Mouse (Mus musculus) cerebellum, postnatal 25 days (tissue): Measurements from ENCODE around the gene 6430571L13Rik.
A peak's percentile ranks its signal among the peaks of the same experiment; 100 is the strongest.
"Not testable (repeated sequence)": the region's sequence is repeated elsewhere in the genome, so short reads cannot be mapped to it uniquely, and the experiment has no call there.

ENCODE experiments used
- DNase-seq, 2 experiments: peaks; one replicate each; pipeline ENCODE4 v3.0.0; 2021; ENCODE audit warnings: mixed read lengths in 2 of 2

The 6430571L13Rik gene

DNA sequence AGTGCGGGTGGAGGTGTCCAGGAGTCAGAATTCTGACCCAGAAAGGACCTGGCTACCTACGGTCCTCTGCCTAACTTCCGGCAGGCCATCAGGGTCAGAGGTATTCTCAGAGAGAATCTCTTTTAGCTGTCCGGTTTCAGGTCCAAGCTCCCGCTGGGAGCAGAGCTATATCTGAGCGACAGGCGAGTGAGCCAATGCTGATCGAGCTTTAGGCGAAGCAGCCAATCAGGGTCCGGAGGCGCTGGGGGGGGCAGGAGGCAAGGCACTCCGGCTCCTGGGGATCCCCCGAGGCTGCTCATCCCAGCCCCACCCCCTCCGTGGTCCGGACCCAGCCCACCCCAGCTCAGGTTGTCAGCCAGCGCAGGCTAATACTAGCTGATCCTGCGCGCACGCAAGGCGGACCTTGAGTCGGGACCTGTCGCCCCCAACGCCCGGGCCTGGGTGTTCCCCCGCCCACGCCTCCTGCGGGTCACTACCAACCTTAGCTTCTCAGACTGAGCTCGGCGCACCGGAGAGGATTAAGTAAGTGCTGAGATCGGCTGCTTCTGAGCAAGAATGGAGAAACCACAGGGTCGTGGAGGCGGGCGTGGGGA, at the start of gene 6430571L13Rik:
6430571L13Rik (plus strand) TSS at position 336 of the 593 bp plus-strand sequence.
- peak; percentile 98 to 99 for DNase-seq

DNA sequence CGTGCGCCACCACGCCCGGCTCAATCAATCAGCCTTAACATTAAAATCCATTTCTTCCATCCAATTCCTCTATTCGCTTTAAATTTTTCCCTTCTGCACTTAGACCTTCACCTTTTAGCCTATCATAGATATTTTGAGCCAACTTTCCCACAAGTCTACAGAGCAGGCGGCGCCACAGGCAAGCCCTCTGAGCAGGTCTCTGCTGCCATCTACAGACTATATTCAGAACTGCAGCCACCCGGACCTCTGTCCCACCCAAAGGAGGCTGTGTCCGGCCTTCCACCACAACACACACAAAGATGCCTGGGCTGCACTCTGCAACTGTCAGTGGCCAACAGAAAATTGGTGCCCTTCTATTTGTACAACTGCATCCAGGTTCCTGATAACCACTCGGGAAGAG, 49.5 kb upstream of the 6430571L13Rik start:
- peak; percentile 90 to 93 for DNase-seq

DNA sequence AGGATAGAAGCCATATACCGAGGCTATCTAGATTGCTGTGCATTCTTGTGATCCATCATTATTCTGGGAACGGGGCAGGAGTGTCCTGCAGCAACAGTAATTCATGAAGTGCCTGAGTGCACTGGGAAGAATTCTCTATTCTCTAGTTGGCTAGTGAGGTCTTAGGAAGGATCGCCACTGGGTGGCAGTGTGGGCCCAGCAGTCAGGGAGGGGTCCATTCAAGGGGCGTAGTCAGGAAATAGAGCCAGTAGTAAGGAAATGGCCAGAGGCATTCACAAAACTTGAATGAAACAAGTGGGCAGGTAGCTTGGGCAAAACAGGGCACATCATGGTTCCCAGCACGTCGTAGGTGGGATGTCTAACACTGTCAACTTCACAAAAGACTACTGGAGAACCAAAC, 46.2 kb upstream of the 6430571L13Rik start:
- DNase-seq, result peak; percentile 82 to 89

DNA sequence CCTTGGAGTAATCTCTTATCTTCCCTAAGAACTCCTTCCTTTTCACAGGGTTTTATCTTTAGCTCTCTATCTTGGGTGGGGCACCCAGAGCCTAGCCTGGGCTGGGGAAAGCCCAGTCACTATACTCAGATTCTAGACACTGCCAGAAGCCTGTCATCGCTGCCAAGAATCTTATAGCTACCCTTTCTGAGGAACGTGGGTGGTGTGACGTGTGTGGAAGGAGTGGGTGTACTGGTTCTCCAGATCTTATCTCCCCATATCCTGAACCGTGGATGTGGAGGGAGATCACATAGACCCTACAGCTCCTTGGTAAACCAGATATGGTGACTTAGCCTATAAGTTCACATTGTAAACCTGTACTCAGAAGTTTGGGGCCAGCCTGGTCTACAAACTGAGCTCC, 44.8 kb upstream of the 6430571L13Rik start:
- no peak for DNase-seq

DNA sequence AAGGTAGTCTGAATTCAATTTTAAA, 44.6 kb upstream of the 6430571L13Rik start, which contains the start of gene Cish:
Cish (plus strand) TSS at position 11 of the 25 bp plus-strand sequence.
- no peak for DNase-seq

DNA sequence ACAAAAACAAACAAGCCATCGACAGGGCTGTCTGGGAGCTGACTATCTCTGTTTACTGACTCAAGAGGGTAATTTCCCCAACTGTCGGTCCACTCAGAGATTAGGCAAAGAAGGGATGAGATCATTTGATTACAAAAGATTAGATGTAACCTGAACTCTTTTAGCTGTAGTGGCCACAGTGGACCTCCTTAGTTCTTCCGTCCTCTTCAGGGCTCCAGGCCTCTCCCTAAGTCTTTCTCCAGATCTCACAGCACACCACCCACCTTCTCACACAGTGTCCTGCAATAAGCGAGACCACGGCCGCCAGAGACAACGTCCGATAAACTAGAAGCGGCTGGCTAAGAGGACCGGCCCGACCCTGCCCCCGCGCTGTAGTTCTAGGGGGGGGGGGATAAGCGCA, 44.4 kb upstream of the 6430571L13Rik start:
- DNase-seq, result no peak

DNA sequence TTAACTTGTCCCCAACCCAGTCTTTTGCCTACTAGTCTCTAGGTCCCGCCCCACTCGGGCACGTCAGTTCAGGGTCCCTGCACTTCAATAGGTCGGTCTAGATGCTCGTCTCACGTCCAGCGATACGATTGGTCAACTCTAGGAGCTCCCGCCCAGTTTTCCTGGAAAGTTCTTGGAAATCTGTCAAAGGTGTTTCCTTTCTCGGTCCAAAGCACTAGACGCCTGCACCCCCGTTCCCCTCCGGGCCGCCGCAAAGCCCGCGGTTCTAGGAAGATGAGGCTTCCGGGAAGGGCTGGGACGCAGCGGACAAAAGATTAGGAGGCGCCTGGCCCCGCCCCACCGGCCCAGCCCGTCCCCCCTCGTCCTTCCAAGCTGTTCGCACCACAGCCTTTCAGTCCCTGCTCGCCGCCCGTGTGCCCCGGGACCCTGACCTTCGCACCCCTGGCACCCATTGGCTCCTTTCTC, 43.9 kb upstream of the 6430571L13Rik start:
- DNase-seq, result peak; percentile 94 to 96

DNA sequence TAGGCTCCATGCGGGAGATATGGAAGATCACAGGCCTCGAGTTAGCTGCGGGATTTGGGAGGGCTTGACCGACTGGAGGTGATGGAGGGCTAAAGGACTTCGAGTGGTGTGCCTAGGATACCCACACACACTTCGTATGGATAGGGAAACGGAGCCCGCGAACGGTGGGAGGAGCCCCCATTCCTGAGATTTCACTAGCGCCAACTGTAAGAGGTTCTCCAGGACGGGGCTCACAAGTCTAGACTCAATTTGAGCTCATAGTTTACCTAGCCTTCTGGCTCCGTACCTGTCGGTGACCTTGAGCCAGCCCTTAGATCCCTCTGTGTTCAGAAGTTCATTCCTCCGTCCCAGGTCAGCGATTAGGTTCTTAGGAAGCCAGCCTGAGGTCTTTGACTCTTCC, 43.3 kb upstream of the 6430571L13Rik start:
- no peak for DNase-seq

DNA sequence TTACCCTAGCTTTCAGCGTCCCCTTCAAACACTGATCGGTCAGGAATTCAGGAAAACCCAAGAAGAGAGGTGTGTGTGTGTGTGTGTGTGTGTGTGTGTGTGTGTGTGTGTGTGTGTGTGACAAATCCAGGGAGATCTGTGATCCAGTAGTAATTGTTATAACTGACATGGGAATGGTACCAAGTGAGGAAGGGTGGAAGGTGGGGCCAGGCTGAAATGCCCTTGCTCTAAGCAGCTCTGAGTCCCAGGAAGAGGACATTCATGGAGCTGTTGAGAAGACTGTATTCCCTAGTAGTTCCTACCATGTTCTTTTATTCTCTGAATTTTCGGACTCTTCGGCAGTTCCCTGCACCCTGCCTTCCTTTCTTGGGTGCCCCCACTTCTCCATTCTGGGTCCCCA, 42.7 kb upstream of the 6430571L13Rik start:
- no peak for DNase-seq

DNA sequence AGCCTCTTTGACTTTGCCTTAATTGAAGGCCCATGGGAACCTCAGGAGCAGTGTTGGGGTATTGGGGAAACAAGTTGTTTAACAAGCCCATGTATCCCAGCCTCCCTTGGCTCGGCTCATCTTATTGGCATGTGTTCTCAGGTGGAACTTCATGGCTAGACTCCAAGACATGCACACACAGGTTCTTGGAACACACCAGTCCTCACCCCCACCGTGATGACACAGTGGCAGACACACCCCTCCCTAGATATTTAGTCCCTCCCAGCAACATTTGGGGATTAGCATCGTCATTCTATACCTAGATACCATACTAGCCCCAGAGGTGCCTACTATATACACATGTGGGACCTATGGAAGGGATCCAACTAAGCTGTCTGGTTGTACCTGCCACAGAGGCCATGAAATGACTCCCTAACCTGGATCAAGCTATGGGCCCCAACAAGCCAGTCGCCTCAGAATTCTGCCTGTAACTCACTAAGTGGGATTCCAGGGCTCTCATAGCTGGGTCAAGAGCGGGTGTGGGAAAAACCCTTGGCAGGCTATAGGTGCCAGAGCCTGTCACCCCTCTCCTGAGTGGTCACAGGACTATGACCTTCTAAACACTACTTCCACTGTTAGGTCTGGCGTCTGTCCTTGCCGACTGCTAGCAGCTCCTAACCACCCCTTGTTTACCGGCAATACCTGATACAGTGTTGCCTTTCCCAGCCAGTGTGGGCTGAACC, 42.2 kb upstream of the 6430571L13Rik start:
- no peak for DNase-seq

DNA sequence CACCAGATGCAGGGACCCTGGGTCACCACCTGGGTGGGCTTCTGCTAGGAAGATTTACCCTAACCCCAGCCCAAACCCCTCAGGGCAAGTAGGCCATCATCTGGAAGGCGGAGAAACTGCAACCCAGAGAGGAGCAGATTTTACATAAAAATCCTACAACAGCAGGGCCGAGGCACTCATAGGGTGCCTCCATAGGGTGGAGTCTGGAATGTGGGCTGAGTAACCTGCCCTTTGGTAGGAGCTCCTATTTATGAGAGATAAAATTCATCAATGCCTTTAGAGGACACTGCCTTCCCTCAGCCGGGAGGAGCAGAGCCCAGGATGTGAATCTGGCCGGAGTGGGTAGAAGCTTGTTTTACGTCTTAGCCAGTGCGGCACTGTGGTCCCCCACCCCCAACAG, 41.5 kb upstream of the 6430571L13Rik start:
- no peak for DNase-seq

DNA sequence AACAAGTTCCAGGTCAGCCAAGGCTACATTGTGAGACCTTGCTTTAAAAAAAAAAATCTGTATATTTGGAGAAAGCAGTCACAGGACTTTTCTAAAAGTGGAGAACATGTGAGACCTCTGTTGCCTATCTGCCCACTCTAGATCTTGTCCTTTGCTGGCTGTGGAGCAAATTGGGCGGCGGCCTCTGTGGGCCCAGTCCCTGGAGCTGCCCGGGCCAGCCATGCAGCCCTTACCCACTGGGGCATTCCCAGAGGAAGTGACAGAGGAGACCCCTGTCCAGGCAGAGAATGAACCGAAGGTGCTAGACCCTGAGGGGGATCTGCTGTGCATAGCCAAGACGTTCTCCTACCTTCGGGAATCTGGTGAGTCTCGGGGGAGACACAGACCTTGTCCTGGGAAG, 40.6 kb upstream of the 6430571L13Rik start:
- no peak for DNase-seq

DNA sequence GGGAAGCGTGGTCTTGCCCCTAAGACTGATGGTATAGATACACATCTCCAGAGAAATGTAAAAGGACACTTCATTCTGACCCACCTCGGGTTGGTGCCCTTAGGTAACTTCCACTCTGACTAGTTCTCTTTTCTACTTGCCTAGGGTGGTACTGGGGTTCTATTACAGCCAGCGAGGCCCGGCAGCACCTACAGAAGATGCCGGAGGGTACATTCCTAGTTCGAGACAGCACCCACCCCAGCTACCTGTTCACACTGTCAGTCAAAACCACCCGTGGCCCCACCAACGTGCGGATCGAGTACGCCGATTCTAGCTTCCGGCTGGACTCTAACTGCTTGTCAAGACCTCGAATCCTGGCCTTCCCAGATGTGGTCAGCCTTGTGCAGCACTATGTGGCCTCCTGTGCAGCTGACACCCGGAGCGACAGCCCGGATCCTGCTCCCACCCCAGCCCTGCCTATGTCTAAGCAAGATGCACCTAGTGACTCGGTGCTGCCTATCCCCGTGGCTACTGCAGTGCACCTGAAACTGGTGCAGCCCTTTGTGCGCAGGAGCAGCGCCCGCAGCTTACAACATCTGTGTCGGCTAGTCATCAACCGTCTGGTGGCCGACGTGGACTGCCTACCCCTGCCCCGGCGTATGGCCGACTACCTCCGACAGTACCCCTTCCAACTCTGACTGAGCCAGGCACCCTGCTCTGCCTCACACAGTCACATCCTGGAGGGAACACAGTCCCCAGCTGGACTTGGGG, 40.0 kb upstream of the 6430571L13Rik start:
- DNase-seq, result no peak

DNA sequence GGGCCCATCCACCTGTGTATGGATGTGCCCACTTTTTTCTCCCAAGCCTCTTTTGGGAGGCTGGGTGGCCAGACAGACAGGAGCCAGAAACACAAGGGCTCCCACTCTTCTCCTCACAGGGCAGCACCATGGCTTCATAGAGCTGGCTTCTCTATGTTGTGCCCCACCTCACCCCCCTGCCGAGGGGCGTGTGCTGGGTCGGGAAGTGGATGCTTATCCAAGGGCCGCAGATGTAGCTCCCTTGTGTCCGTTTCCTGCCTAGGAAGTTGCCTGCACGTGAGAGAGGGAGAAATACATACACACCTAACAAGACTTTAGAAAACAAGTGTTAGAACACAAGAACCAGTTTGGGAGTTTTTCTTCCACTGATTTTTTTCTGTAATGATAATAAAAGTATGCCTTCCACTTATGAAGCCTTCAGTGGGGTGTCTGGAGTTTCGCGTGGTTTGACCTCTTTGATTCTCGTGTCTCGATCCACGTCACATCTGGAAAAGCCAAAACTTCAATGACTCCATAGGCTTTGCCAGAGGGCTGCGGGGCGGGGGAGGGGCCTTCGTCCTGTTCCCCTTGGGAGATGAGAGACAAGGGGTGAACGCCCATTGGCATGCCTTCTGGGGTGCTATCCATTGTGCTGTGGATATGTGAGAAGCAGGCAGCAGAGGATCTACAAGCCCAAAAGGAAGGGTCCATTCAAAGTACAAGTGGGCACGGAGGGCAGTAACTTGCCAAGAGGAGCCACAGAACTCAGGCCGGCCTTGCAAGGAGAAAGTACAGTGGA, 38.7 kb upstream of the 6430571L13Rik start:
- DNase-seq, result no peak

DNA sequence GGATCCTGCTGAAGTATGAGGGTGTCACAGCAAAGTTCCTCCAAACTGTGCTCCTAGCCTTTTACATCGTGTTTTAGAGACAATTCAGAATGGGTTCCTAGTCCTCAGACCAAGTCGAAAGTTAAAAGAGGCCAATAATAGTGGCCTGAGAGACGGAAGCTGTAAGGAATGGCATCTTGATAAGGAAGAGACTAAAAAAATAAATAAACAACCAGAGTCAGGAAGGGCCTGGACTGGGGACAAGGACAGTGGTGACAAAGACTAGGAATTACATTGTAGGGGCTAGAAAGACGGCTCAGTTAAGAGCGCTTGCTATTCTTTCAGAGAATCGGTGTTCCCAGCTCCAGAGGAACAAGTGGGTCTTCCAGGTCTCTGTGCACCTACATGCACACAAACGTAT, 37.8 kb upstream of the 6430571L13Rik start:
- no peak for DNase-seq

DNA sequence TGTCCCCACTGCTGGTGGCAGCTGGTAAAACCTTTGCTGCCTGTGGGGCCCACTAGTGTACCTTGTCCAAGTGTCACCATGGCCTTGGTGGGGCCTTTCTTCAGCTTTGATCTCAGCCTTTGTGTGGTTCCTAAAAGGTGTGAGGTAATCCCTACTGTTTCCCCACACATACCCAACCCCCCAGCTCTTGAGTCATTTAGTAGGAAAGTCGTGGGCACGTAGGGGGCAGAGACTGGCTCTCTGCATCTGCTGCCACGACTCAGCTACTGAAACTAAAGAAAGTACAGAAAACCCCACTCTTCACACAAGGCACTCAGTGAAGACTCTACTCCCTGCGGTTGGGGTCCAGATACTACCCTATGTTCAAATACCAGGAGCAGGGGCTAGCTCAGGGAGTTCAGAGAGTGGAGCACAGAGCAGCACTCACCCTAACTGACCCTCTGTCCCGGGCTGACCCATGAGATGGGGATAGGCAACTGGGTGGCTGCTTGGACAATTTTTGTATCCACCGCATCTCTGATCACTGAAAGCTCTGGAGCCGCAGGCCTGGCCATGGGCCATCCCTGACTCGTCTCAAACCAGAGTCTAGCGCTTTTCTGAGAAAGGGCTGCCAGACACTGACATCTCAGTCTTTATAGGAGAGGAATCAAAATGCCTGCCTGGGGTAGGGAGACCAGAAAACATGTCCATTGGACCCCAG, 37.1 kb upstream of the 6430571L13Rik start:
- DNase-seq, result no peak

DNA sequence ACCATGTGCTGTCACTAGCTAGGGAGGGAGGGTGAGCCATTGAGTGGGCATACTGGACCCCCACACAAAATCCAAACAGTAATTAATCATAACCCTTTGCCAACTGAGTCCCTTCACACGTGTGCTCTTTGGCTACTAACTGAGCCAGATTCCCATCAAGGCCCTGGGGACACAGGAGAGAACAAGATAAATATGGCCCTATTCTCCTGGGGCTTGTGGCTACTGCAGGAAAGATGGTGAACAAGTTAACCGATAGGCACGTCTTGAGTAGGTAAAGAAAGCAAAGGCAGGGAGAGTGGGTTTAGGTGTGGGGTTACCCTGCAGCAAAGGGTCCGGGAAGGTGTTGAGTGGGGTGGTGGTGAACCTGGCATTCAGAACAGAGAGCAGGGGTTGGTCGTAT, 36.5 kb upstream of the 6430571L13Rik start:
- DNase-seq, result no peak

DNA sequence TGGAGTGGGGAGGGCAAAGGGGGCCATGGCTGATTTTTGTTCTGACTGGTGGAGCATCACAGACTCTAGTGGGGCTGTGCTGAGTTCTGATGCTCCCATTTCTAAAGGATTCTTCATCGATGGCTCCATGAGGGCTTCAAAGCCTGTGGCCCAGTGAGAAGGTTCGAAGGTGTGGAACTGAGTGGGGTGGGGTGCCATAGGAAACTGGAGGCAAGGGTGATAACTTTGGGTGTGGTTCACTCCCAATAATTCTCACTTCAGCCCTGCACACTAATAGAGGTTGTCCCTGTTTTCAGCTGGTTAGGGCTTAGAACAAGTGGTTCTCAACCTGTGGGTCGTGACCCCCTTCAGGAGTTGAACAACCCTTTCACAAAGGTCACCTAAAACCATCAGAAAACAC, 36.0 kb upstream of the 6430571L13Rik start:
- DNase-seq, result no peak

DNA sequence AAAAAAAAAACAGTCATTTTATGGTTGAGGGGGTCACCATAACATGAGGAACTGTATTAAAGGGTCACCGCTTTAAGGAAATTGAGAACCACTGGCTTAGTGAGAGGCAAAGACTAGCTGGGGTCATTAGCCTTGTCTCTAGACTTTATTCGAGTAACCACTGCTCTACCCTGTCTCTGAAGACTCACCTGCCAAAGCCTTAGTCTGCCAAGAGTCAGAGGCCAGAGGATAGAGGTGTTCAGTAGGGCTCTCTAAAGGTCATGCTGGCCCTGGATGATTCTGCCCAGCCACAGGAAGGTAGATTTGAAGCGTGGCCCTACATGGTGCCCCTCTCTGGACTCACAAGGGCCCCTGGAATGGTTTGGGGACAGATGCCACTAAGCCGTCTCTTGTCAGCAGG, 35.4 kb upstream of the 6430571L13Rik start:
- DNase-seq, result no peak

DNA sequence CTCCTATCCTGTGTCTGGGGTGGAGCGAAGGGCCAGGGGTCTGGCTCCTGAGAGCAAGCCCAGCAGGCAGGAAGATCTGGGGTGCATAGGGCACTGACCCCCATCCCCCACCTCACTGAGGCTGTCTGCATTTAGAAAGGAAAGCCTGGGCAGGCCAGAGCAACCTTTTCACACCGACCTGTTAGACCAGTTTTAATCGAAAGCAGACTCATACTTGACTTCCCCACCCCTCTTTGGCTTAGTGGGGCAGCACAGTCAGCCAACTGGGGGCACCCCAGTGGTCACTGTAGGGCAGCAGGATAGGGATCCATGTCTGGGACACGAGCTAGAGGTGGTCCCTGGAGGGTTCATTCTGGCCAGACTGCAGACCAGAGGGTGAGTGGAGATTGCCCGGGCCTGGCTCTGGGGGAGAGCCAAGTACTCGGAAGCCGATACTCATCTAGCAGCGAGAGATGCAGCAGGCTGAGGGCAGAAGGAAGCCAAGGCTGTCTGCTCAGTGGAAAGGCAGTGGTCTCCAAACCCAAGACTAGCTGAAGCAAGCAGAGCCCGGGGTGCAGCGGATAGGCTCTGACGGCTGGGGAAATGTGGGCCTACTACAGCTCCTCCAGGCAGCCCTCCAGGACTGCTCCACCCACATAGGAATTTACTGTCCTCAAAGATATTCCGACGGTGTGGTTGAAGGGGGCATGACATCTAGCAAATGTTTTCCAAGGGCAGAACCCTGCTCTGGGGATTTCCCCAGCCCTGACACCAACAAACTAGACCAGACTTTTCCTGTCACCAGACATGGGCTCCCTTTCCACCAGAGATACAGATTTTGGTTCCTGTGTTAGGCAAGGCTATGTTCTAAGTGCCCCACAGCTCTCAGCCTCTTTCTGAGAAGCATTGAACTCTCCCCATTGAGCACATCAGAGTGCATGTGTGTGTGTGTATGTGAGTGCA, 34.5 kb upstream of the 6430571L13Rik start:
- no peak for DNase-seq

DNA sequence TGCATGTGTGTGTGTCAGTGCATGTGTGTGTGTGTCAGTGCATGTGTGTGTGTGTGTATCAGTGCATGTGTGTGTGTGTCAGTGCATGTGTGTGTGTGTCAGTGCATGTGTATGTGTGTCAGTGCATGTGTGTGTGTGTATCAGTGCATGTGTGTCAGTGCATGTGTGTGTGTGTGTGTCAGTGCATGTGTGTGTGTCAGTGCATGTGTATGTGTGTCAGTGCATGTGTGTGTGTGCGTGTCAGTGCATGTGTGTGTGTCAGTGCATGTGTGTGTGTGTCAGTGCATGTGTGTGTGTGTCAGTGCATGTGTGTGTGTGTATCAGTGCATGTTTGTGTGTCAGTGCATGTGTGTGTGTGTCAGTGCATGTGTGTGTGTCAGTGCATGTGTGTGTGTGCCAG, 33.7 kb upstream of the 6430571L13Rik start:
- DNase-seq, result not testable (repeated sequence)
